Mouse (Mus musculus) kidney, adult 18-20 months (tissue): ENCODE data around the gene Eif3i.
A peak's percentile ranks its signal among the peaks of the same experiment; 100 is the strongest.
"Not testable (repeated sequence)": the region's sequence is repeated elsewhere in the genome, so short reads cannot be mapped to it uniquely, and the experiment has no call there.

Source experiments
- DNase-seq: peaks from one replicate; pipeline ENCODE4 v3.0.0; 2021

Gene Eif3i

DNA sequence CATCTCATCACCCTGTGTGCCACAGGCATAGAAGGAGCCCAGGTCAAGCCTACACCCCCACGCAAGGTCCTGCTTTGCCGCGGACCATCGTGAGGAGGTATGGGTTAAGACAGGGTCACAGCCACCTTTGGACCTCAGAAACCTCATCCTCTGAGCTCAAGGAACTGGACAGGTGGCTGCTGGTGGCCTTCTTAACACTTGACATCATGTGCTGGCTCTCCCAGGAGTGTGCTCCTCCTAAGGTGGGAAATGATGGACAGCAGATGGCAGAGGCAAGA, 27.4 kb downstream of the Eif3i start:
- no peak for DNase-seq

- peak; percentile 41 for DNase-seq
These were observed 28.0 kb downstream of the Eif3i start for GRCm38 (mm10) chr4:129572236-129573092.

DNA sequence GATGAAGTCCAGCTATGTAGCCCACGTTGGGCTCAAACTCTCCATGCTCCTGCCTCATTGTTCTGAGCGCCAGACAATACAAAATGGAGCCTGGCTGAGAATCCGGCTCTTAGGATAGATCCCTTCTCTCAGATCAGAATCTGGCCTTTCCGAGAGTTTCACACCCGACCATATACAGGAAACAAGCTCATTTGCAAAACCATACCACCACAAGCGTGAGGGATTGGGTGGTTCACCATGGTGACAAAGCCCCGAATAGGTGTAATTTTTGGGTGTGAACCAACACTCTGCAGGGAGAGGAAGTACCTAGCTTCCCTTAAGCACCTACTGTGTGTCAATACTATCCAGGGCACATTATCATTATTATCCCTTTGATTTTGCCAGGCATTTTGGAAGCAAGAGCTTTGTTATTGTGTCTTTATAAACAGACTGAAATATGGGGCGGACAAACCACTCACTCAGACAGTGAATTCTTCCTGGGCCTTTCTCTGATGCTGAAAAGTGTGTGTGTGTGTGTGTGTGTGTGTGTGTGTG, 28.8 kb downstream of the Eif3i start:
- DNase-seq = no peak

DNA sequence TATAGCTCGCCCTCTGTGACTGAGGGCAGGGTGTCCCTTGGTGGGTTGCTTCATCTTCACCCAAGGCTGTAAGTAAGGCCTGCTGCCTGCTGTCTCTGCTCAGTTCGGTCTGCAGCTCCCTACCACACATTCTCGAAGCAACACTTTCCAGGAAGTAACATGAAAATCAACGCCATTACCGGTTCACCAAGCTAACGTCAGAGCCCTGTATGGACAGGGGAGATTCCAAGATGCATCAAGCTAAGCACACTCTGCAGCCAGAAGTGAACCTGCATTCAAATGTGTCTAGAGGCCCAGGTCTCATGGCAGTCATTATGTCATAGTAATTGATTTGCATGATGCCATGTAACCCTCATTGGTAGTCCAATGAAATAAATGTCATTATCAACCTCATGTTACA, 30.4 kb downstream of the Eif3i start:
- DNase-seq = no peak

DNA sequence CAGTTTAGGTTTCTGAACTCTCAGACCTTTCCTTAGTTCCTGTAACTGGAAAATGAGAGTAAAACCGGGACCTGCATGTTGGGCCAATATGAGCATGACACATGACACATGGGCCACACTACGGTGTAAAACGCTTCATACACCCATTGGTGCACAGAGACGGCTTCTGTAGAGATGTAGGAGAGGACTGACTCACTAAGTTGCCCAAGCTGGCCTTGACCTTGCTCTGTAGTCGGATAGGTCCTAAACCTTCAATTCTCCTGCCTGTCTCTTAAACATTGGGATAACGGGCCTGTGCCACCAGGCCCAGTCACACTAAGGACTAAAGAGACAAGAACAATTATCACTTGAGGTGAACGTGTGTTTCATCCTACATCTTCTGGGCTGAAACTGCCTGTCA, 32.1 kb downstream of the Eif3i start:
- no peak for DNase-seq

GRCm38 (mm10) chr4:129565139-129565538, 35.3 kb downstream of the Eif3i start:
- DNase-seq = no peak

- no peak for DNase-seq
These were observed 36.7 kb downstream of the Eif3i start for GRCm38 (mm10) chr4:129563718-129564117.

DNA sequence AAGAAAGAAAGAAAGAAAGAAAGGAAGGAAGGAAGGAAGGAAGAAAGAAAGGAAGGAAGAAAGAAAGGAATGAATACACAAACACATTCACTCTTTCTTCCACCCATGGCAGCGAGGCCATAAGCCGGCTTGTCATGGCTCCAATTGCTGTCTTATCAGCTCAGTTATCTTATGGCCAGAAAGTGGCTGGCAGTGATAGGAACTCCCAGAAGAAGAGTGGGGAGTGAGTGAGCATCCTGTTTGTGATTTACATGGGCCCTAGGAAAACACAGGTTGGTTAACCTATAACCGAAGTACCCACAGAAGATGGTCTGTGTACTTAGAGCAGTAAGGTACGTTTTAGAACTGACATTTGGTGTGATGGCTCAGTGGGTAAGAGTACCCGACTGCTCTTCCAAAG, 39.3 kb downstream of the Eif3i start:
- DNase-seq = no peak

GRCm38 (mm10) chr4:129558321-129558955, 42.0 kb downstream of the Eif3i start:
- DNase-seq = no peak

DNA sequence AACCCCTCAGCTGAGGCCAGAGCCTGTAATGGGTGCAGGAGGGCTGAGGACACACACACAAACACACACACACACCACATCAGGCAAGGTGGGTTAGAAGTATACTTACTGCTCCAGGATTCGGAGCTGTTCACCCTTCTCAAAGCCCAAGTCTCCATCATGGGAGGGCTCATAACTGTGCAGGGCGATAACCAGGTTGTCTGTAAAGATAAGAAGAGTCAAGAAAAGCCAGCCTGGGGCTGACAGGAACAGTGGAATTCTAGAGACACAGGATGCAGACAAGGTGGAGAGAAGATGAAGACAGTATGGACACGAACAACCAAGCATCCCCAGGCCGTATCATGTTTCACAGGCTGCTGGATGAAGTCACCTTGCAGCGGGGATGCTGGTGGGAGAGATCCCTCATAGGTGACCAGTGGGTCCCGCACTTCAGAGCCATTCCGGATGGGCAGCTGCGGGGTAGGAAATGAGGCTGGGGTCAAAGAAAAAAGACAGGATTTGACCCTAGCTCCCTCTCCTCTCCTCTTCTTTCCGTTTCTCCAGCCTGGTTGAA, 43.1 kb downstream of the Eif3i start:
- no peak for DNase-seq

DNA sequence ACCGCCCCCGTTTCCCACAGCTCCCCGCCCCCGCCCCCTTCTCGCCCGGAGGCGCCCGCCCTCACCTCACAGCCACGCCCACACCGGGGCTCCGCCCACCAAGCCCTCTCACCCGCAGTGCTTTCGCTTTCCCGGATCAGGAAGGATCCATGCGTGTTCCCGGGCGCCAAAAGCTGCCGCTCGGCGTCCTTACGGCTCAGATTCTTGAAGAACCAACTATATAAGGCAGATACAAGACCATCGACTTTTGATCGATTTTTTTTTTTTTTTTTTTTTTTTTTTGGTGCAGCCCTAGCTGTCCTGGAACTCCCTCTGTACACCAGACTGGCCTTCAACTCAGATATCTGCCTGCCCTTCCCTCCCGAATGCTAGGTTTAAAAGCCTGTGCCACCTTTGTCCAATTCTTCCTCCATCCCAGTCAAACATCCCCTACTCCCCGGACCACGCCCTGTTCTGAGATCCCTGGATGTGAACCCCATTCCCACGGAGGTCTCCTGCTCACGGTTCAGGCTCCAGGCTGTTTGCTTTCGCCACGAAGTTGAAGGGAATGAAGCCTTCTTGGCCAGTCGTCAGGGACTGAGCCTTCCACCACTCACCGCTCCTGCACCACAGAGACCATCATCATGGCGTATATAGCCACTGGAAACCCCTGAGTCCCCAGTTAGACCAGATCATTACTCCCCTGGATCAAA, 43.8 kb downstream of the Eif3i start:
- DNase-seq = peak; percentile 93

GRCm38 (mm10) chr4:129555862-129556531, 44.5 kb downstream of the Eif3i start:
- DNase-seq = no peak

- peak; percentile 60 for DNase-seq
These were observed 45.0 kb downstream of the Eif3i start for GRCm38 (mm10) chr4:129555421-129555861.

DNA sequence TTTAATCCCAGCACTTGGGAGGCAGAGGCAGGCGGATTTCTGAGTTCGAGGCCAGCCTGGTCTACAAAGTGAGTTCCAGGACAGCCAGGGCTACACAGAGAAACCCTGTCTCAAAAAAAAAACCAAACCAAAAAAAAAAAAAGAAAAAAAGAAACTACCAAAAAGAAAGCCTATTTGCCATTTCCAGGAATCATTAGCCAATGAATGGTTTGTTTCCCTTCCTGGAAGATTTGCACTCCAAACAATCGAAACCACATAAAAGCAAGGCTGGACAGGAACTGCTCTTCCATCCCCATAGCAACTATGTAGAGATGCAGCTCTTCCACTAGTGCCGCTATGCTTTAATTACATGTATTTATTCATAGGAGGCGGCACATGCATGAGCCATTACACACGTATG, 45.9 kb downstream of the Eif3i start:
- not testable (repeated sequence) for DNase-seq

DNA sequence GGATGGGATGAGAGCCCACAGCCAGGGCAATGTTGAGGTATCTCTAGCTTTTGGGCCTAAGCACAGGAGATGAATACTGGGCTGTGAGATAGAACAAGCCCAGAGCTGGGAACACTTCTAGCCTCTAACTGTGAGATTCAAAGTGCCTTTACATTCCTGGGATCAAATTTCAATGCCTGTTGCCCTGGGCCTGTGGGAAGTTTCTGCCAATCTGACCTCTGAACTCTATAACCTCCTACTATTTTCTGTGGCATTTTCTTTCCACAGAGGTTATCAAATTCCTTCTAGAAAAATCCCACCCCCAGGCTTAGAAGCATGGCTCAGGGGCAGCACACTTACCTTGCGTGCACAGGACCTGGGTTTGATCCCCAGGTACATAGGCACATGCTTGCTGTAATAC, 50.2 kb downstream of the Eif3i start:
- no peak for DNase-seq

DNA sequence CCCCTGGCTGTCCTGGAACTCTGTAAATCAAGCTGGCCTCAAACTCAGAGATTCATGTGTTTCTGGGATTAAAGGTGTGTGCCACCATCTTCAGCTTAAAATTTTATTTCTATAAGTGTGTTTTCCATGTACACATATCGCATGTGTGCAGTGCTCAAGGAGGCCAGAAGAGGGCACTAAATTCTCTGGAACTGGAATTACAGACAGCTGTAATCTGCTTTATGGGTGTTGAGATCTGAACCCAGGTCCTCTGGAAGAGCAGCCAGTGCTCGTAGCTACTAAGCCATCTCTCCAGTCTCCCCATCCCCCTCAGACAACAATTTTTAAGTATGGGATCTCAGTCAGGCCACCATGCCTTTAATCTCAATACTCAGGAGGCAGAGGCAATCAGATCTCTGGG, 51.1 kb downstream of the Eif3i start:
- peak; percentile 41 for DNase-seq

DNA sequence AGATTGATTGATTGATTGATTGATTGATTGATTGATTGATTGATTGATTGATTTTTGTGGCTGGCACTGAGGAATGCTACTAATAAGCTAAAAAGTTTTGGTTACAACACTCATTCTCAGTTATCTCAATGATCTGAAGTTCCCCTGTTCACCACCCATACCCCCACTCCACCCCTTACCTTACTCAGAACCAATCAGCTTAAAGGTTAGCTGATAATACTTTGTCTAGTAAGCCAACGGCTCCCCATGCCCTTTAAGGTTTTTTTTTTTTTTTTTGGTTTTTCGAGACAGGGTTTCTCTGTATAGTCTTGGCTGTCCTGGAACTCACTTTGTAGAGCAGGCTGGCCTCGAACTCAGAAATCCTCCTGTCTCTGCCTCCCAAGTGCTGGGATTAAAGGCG, 52.8 kb downstream of the Eif3i start:
- not testable (repeated sequence) for DNase-seq

DNA sequence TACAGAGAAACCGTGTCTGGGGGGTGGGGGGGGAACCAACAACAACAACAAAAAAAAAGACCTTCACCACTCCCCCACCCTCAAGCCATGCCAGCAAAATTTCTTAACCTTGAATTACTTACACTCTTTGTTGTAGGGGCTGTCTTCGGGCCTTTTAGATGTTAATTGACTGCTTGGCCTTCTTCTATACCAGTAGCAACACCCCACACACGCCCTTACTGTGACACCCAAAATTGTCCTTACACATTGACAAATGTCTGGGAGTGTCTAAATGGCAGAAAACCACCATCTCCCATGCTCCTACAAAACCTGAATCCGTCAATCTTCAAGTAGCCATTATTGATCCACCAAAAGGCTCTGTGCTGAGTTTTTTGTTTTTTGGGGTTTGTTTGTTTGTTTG, 56.3 kb downstream of the Eif3i start:
- DNase-seq = no peak

GRCm38 (mm10) chr4:129542592-129543141, 57.8 kb downstream of the Eif3i start, which contains the start of gene Hdac1:
Hdac1 (minus strand) TSS chr4:129542713.
- peak; percentile 98 for DNase-seq
